Mouse (Mus musculus): ENCODE measurements around the gene Glp2r.

Glp2r gene

DNA sequence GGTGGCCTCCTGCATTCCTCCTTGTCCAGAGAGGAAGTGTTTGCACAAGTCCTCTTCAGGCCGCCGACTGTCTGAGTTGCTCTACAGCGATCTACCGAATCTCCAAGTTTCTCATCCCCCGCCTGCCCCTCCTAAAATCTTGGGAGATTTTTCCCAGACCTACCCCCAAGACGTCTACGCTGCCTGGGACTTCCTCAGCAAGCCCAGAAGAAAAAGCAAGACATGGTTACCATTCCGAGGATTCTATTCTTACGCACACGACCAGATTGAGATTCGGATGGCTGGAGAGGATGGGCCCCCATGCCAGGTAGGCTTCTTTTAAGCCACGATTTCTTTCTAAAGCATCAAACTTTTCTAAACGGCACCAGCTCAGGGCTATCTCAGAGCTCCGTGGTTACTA, at the start of gene Glp2r:
Gene Glp2r (minus strand): TSS at position 101 of the 400 bp plus-strand sequence.
- no peak for DNase-seq

DNA sequence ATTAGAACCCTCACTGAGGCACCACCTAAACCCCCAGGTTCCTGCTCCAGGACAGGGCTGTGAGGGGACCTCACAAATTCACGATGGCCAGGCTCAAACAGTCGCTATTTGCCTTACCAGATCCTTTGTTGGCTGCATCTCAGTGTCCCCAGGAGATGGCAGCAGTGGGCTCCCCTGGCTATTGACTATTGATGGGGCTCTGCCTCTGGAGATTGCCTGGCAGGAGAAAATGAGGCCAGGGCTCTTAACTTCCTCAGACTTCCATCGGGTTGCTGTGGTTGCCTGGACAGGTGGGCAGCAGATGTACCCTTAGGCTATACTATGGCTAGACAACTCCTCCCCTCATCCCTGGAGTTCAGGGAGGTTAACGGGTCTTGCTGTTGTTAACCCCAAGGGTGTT, 49.3 kb upstream of the Glp2r start:
- DNase-seq, result peak; percentile 44

DNA sequence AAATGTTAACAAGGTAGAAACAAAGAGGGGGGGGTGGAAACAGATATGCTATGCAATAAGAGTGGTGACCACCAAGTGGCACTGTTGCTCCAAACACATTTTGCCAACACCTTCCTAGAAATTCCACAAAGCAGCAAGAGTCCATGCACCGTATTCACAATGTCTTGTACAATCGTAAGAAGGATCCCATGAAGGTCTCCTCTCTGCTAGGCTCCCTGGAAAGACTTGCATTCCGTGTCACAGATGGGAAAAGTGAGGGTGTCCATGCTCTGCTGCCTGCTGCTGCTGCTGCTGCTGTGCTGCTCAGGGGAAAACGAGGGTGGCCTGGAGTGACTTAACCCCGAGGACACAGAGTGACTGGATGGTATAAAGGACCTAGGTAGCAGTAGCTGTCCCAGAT, 48.7 kb upstream of the Glp2r start:
- peak; percentile 31 for DNase-seq

DNA sequence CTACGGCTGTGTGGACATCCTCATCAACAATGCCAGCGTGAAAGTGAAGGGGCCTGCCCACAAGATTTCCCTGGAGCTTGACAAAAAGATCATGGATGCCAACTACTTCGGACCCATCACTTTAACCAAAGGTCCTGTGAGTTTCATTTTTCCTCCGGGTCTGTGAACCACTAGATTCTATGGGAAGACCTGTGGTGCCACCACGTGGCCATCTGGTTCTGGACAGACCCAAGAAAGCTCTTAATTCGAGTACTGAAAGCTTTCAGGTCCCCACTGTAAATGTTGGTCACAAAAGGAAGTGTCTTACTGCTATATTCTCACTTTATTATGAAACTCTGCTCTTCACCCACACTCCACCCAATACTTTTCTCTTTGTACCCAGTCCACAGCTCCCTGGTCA, 40.6 kb upstream of the Glp2r start:
- no peak for DNase-seq

DNA sequence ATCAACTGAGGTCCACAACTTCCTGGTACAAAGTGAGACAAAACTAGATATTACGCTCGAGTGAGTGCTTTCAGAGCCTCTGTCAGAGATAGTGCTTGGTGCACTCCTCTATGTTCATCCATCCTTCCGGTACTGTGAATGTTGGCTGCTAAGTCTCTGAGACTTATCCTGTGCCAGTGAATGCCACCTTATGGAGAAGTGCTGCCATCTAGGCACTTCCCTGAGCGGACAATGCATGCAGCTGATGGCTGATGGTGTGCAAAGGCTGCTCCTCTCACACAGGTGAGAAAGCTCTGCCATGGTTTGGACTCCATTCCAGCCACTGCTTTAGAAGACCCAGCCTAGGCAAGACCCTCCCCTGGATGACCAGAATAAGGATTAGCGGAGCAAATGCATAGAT, 37.1 kb upstream of the Glp2r start:
- DNase-seq, result peak; percentile 16

DNA sequence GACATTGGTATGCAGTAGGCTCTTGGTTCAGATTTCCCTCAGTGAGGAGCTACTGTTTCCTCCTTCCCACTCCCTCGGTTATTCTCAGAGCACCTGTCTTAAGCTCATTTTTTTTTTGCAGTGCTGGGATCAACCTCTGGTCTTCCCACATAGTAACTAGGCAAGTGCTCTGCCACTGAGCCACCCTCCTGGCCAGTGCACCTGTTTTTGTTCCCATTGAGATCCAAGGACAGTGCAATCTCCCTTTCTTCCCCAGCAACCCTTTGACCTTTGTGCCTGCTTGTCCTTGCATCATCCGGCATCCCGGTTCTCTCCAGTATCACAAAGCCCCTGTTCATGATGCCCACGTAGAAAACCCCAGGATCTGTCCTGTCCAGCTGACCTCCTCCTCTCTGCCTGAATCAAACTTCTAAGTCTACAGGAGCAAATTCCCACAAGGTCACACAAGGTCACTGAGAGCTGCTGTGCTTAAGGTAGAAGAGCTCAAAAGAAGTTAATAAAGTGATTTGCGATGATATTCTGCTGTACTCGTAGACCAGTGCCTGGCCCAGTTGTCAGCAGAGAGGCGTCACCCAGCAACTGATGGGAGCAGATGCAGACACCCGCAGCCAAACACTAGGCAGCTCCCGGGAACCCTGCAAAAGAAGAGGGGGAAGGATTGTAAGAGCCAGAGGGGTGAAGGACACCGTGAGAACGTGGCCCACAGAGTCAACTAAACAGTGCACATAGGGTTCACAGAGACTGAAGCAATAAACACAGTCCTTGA, 36.1 kb upstream of the Glp2r start:
- DNase-seq, result no peak

DNA sequence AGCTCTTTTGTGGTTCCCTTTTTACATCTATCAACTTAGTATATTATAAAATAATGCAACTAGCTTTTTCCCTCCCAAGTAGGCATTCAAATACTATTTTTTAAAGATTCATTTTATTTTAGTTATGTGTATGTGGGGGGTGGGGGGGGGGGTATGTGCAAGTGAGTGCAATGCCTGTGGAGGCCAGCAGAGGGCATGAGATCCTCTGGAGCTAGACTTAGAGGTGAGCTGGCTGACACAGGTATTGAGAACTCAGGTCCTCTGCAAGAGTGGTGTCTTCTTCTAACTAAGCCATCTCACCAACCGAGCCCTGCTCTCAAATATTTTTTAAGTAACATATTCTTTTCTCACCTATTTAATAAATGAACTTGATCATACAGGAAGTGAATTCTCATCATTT, 34.6 kb upstream of the Glp2r start:
- DNase-seq, result no peak

DNA sequence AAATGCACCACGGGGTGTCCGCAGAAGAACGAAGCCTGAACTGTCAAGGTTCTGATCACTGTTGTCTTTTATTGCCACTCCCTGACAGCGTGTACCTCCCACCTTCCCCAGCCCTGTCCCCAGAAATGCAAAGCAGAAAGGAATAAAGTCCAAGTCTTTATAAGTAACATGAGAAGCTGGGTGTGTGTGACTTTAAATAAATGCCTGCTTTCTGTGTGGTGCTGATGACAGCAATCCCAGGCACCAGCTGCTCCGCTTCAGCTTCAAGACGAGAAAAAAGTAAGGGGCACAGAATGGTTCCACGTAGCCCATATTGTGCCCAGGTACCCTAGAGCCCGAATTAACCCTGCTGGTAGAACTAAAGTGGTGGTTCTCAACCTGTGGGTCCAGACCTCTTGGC, 30.2 kb upstream of the Glp2r start:
- DNase-seq, result no peak

DNA sequence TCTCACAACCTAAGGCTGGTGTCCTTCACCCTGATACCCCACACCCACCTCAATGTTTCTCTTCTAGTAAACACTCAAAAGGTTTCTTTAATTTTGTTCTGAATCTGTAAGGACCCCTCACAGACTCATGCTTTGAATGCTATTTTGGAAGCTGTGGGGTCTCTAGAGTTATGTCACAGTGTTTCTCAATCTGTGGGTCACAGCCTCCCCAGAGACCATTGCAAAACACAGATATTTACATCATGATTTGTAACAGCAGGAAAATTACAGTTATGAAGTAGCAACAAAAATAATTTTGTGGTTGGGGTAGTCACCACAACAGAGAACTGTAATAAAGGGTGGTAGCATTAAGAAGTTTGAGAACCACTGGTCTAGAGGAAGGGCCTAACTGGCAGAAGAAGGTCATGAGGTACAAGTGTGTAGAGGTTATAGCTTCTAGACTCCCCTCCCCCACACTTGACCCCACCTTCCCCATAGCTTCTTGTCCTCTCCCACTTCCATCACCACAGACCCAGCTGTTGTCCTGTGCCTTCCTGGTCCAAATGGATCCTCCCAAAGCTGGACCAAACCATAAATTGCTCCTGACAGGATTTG, 29.3 kb upstream of the Glp2r start:
- DNase-seq, result no peak

DNA sequence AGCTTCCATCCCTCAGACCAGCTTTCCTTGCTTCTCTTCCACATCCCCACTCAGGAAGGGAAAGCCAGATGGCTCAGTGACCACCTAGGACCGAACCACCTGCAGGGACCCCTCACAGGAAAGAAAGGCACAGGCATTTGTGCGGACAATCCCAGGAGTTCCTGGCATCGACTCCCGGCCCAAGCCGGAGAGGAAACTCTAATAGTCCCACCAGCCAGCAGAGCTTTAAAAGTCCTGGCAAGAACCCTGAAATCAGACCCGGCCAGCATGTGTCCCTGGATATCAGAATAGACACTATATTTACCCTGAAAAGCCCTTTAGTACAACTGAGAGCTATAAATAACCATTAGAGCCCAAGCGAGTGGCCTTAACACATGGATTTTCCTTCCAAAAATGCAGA, 27.0 kb upstream of the Glp2r start, which contains the start of gene Dhrs7c:
Gene Dhrs7c (plus strand): TSS at position 257 of the 400 bp plus-strand sequence.
- no peak for DNase-seq

DNA sequence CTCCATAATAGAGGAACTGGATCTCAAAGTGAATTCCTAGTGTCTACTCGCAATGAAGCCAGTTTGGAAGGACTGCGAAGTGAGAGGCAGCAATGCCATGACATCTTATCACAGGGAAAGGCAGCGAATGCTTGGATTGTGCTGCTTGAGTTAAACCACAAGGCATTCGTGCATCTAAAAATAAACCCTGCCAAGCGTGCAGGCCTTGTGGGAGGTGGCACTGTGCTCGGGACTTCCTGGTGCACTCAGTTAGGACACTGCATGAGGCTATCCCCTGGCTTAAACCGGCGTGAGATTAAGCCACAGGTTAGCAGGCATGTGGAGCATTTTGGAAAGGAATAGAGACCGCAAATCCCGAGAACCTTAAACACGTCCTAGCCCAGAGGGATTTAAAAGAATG, 19.2 kb upstream of the Glp2r start:
- DNase-seq, result no peak

DNA sequence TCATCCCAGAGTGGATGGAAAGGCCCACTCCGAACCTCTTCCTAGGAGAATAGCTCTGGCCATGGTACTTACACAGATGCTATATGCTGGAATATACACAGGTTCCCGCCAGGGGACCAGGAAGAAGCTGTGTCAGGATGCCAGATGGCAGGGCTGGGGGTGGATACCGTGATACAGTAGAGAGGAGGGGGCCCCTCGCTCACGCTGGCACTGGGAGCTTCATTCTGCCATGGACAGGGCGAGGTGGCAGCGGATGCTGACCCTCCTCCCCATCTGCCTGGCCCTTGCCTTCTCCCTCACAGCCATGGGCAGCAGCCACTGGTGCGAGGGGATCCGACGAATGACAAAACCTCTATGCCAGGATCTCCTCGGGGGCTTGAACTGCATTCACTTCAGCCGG, 3.4 kb upstream of the Glp2r start, which contains the start of gene Gsg1l2:
Gene Gsg1l2 (plus strand): TSS at position 230 of the 400 bp plus-strand sequence.
- no peak for DNase-seq

DNA sequence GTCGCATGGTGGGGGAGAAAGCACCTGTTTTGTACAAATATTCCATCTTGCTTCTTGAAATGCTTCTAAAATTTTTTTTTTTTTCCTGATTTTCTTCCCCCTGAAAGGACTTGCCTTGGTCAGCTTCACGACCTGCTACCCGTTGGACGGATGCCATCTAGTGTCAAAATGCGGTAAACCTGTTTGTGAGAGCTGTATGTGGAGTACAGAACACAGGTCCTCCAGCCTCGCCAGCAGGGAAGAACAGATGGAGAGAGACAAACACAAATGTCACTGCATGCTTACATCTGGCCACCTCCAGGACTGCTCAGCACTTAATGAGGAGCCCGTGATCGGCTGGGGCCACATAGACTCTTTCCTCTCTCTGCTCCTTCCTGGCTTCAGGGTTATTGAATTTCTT, 1.6 kb upstream of the Glp2r start:
- DNase-seq, result peak; percentile 51

DNA sequence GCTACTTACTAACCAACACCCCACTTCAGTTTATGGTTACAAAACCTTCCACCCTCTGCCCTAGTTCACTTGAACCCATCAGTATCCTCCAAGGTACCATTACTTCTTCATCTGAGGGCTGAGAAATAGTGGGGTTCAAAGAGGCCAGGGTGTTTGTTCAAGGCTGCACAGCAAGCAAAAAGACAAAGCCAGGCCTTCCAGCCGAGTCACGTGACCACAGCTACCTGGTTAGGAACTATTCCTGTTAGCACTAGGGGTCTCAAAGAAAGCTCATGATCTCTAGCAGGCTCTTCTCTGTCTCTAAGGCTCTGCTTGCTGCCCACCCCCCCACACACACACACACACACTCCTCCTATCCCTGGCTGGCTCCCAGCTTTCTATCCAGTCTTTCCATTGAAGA, 738 bp upstream of the Glp2r start:
- no peak for DNase-seq

DNA sequence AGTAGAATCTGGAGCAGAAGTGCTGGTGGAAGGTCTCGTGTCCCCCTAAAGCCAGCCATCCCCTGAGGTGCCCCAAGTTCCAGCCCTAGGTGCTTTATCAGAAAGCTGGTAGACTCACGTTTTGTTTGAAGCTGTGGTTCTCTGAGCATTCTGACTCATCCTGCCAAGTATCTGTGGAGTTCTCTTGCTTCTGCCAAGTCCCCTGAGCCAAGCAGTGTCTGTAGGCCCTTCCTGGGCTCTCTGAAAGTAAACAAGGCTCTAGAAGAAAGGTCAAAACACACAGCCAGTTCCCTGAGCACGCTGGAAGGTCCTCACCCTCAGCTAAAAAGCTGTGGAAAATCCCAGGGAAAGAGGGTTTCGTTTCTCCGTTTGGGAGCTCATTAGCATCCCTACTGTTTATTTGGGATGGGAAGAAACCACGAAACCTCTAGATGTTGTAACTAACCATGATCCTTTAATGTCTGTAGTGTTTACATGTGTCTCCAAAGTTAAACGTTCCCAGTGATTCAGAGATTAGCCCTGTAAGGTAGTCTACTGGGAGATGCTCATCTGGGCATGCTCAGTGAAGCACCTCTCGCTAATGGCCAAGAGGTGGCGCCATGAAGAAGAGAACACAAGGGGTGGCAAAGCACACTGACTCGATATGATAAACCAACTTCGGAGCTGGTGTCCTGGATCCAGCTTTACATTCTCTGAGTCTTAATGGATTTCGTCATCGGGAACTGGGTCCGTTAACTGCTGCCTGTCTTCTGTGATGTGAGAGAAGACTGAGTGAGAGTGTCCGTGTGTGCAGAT, 13.4 kb downstream of the Glp2r start:
- peak; percentile 17 for DNase-seq

DNA sequence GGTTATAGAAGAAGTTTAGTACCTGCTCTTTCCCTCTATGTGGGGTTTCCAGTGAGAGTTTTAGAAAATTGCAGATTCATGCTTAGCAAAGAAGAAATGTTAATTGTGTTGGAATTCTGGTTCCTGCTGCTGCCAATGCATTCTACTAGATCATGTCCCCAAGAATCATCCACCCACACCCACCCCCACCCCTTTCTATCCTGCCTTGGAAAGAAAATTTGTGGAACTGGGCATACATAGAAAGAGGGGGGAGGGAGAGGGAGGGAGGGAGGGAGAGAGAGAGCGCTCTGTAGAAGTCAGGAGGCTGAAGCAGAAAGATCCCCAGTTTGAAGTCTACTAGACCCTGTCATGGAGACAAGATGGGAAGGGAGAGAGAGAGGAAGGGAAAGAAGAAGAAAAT, 14.7 kb downstream of the Glp2r start:
- no peak for DNase-seq

DNA sequence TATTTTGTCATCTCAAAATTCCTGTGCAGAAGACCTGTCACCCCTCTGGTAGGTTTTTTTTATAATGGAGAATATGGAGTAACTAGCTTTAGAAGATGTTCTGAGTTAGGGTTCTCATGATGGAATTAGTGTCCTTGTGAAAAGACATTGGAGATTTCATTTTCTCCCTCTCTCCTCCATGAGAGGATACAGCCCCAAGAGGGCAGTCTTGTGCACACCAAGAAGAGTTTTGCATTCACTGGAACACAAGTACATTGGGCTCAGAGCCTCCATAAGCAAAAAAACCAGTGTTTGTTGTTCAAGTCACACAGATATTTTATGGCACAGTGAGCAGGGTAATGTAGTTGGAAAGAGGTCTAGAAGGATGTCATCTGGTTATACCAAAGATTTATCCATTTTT, 29.4 kb downstream of the Glp2r start:
- no peak for DNase-seq

DNA sequence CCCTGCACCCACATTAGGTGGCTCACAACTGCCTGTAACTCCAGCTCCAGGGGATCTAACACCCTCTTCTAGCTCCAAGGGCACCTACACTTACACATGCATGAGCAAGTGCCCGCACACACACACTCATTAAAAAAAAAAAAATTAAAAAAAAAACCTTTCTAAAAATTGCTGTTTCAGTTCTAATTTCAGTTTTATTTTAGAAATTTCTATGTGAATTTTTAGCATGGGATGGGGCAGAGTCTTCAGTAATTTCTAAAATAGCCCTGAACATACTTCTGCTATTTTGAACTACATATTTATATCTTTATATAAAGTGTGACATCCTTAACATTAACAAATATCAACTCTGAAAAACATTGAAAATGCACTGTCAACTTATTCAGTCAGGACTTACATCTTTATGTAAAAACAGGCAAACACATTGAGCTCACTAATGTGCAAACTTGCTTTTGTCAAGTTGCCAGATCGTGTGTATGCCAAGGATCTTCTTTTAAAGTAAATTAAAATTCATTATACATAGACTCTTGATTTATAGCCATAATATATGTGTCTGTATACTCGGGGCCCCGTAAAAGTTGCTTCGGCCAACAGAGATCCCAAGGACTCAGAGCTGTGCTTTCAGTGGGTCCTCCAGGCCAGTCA, 32.0 kb downstream of the Glp2r start:
- no peak for DNase-seq

DNA sequence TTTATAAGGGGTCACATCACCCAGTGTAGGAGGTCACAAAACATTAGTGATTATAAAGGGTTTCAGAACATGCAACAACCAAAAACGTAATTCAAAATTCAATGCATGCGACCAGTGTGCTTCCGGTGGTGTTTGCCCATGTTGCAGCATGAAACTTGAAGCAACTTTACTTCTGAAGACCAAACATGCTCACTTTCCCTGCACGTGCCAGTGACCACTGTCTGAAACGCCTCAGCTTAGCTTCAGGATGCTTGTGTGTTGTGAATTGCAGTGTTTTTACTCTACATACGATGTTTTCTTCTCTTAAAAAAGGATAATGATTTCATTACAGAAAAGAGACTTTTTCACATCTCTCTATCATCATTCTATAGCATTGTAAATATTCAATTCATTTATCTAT, 32.6 kb downstream of the Glp2r start:
- no peak for DNase-seq

DNA sequence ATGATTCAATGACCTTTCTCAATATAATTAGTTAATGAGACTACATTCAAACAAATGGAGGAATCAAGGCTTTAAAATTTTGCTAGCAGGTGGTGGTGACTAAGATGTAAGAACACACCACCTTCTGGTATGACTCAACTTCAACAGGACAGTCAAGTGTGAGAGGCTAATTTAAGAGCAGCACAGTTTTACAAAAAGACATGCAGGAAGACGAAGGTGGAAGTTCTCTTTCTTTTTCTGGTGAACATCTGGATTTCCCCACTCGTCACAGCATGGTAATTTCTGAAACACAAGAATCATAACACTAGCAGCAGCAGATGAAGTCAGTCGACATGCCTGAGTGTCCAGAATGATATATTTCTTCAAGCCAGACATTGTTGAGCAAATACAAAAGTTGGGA, 36.4 kb downstream of the Glp2r start:
- DNase-seq, result peak; percentile 23

DNA sequence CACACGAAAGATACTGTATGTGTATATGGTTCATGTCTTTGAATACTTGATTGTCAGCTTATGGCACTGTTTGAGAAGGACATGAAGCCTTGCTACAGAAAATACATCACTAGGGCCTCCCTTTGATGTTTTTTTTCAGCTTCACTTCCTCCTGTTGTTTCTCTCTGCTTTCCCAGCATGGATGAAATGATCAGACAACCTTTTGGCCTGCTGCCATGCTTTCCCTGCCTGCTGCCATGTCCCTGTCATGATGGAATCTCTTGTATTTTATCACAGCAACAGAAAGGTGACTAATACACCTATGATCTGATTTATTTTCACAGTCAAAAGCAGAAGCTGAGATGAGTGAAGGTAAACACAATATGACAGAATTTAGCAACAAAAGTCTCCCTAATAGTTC, 37.2 kb downstream of the Glp2r start:
- no peak for DNase-seq

DNA sequence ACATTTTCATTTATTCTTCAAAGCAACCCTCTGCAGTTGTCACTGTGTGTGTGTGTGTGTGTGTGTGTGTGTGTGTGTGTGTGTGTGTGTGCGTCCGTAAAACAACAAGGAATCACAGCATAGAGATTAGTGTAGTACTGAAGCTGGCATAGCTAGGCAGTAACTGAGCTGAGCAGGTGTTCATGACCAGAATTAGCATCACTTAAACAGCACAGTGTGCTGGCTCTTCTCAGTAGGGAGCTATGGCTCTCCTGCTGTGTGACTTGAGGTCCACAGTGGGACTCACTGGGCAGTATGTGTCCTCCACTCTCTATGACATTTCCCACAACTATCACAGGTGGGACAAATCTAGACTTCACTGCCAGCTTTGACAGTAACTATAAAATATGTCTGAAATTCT, 39.9 kb downstream of the Glp2r start:
- no peak for DNase-seq

DNA sequence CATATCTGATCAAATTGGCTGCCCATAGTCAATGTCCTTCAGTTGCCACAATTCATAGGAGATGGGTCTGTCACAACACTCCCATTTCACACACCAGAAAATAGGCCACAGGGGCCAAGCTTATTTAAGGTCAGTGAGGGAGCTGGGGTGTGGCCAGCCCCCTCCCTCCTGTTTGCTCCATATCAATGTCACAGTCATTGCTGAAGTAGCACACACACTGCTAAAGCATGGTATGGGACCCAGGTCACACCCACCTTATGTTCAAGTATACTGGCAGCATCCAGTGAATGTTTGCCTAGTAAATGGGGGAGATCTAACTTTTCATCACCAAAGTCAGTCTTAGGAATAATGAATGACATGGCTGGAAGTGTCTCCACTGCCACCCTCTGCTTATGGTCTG, 42.2 kb downstream of the Glp2r start:
- DNase-seq, result no peak

Data from right cerebral cortex, postnatal 25 days (tissue).